Mouse (Mus musculus) E14TG2a.4 (cell line): ENCODE data around the gene Fbxw4.

Source experiments
- CTCF ChIP-seq: conservative IDR thresholded peaks from 2 replicates; pipeline ENCODE4 v1.5.1; 2014; ENCODE audit warnings: low read length
- NANOG ChIP-seq: IDR thresholded peaks from 2 replicates; pipeline ENCODE4 v1.6.1; 2014; ENCODE audit warnings: borderline replicate concordance, low read length, mixed read lengths
- POU5F1 ChIP-seq: IDR thresholded peaks from 2 replicates; pipeline ENCODE4 v1.6.1; 2014; ENCODE audit warnings: low read length, borderline replicate concordance

- TF ChIP-seq CTCF, result no peak
- no peak for TF ChIP-seq POU5F1
- no peak for TF ChIP-seq NANOG
Measured at GRCm38 (mm10) chr19:45618184-45618583, 41.9 kb downstream of the Fbxw4 start.
